Mouse (Mus musculus): ENCODE measurements at regions not wholly inside any gene's neighbourhood (a gene's known extent, or its start where the extent isn't known, plus 50 kb on each side); places are given as distances from the start of the nearest gene placed in this dataset.
A peak's percentile ranks its signal among the peaks of the same experiment; 100 is the strongest.

DNA sequence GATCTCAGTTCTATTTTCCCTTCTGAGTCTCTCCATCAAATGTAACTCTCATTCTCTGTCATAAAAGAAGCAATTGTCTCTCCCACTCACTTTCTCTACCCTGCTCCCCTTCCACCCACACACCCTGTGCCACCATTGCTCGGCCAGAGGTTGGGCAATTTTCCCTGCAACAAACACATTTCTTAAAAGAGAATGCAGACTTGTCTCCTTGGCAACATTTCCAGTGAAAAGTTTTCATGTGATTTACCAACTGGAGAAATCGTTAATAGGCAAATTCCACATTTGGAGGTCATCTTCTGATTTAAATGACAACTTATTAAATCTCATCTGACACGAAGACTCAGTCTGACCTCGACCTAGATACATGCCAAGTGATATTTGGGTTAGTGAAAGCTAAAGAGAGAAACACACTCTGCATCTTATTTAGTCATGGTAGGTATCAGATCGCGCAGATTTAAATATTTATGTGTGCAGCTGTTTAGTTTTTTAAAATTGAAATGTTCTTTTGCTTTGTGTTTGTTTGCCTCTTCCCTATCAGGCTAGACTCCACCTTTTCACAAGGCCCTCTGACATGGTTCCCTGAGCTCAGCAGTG, 568.1 kb downstream of the 1190002N15Rik start:
- H3K4me3 ChIP-seq (replicated peaks): no peak overlapping the region
- H3K4me1 ChIP-seq (replicated peaks): 0 out of 2 replicates have a peak, but pooled peaks cover 3% of the 10 kb centered on the region
- no peak overlapping the region for H3K9ac ChIP-seq (replicated peaks)
- 71% methylated on average over 6 of the region's 6 CpGs for WGBS
- ATAC-seq: no peak
- 0 out of 2 replicates have a peak overlapping the region, but pooled peaks have one; percentile 9 for H3K27ac ChIP-seq
- no peaks in the 10 kb centered on the region for H3K36me3 ChIP-seq
- no peak overlapping the region for H3K4me2 ChIP-seq (replicated peaks)
- no peaks in the 10 kb centered on the region for H3K9me3 ChIP-seq
- no peaks in the 10 kb centered on the region for H3K27me3 ChIP-seq

DNA sequence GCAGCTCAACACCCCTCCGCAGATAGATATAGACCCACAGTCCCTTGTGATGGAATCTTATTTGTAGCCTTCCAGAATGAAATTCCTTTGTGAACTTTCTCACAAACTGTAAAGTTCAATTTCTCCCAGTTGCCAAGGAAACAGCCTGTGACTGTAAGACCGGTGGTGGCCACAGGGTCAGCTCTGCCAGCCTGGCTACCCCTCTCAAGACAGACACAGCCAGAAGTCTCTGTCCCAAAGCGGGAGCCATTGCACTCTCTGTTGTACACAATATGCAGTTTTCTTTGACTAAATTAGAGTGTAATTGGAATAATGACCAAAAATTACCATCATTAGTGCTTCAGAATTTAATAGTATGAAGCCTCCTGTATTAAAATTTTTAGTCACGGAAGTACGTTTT, 568.8 kb downstream of the 1190002N15Rik start:
- 0 out of 2 replicates have a peak, but pooled peaks cover 3% of the 10 kb centered on the region for H3K4me1 ChIP-seq (replicated peaks)
- H3K27me3 ChIP-seq: no peaks in the 10 kb centered on the region
- no peak overlapping the region for H3K27ac ChIP-seq
- no peaks in the 10 kb centered on the region for H3K36me3 ChIP-seq
- ATAC-seq: no peak
- WGBS: 74% methylated on average over 5 of the region's 5 CpGs
- H3K9ac ChIP-seq (replicated peaks): no peak overlapping the region
- no peaks in the 10 kb centered on the region for H3K9me3 ChIP-seq
- no peak overlapping the region for H3K4me3 ChIP-seq (replicated peaks)
- H3K4me2 ChIP-seq (replicated peaks): no peak overlapping the region

DNA sequence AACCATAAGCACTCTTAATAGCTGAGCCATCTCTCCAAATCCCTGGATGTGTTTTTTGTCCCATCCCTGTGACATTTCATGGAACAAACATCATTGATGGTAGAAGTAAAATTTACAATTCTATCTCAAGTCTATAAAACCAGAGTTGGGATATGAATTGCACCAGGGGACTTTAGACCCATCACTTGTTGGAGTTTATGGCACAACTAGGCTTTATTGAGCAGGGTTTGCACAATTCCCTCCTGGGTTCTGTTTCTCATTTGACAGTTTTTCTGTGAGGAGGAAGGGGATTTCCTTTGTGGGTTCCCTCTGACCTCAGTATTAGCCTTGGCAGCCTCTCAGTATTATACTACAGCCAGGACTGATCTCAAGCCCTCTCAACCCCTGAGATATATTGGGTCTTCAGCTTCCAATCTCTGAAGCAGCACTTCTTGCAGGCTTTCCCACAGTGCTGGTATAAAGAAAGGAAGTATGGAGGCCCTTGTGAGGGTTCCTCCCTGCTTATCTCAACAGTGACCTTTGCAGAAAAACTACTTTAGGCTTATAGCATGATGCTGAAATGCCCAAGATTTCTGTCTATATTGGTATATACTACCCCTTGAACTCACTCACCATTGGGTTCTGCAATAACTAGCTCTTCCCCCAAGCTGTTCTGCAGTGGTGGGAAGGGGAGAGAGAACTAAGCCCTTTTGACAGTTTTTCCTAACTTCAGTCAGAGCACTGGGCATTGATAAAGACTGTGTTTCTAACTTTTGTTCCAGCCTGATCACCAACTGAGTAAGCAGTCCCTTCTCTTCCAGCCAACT, 582.4 kb downstream of the 1190002N15Rik start:
- ATAC-seq: no peak
- Histone ChIP-seq H3K27ac (no peak overlapping the region), H3K4me3 (replicated peaks) (no peak overlapping the region), H3K4me1 (replicated peaks) (no peaks in the 10 kb centered on the region), H3K27me3 (no peaks in the 10 kb centered on the region), H3K4me2 (replicated peaks) (no peak overlapping the region), H3K9me3 (no peaks in the 10 kb centered on the region), H3K9ac (replicated peaks) (no peak overlapping the region), H3K36me3 (no peaks in the 10 kb centered on the region)

DNA sequence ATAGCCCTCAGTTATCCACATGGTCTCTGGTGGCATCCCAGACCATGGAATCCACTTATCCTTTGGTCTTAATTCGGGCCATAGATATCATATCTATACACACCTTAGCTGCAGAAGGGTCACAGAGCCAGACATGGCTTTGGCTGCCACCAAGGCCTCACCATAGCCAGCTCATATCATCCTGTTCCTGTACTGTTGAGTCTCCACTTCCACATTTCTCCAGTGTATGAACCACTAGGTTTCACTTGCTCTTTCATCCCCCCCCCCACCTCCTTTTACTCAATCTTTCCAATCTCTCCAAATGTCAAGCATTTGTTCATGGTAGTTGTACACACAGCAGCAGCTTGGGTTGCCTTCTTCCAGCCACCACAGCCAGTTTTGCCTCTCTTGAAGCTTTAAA, 589.2 kb downstream of the 1190002N15Rik start:
- WGBS: 60% methylated on average over 1 of the region's 1 CpGs
- Histone ChIP-seq H3K4me2 (replicated peaks) (no peak overlapping the region), H3K4me1 (replicated peaks) (no peaks in the 10 kb centered on the region), H3K27ac (no peak overlapping the region), H3K27me3 (no peaks in the 10 kb centered on the region), H3K9ac (replicated peaks) (no peak overlapping the region), H3K36me3 (no peaks in the 10 kb centered on the region), H3K9me3 (no peaks in the 10 kb centered on the region), H3K4me3 (replicated peaks) (no peak overlapping the region)
- no peak for ATAC-seq

DNA sequence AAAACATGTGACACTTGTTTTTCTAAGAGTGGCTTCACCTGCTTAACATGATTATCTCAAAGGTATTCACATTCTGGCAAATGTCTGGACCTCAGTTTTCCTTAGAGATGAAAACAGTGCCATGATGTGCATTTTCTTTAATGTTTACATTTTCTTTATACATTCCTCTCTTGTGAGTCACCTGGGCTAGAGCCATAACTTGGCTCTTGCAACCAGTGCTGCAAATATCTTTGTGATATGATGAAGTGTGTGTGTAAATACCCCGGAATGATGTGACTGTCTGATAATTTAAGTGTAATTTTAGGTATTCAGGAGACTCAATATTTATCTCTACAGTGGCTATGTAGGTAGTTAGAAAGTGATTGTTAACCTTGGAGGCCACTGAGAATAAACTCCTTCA, 590.8 kb downstream of the 1190002N15Rik start:
- H3K9me3 ChIP-seq: no peaks in the 10 kb centered on the region
- no peaks in the 10 kb centered on the region for H3K27me3 ChIP-seq
- no peaks in the 10 kb centered on the region for H3K36me3 ChIP-seq
- ATAC-seq: no peak
- no peak overlapping the region for H3K9ac ChIP-seq (replicated peaks)
- no peak overlapping the region for H3K4me2 ChIP-seq (replicated peaks)
- 86% methylated on average over 1 of the region's 1 CpGs for WGBS
- no peak overlapping the region for H3K27ac ChIP-seq
- H3K4me1 ChIP-seq (replicated peaks): no peaks in the 10 kb centered on the region
- no peak overlapping the region for H3K4me3 ChIP-seq (replicated peaks)

DNA sequence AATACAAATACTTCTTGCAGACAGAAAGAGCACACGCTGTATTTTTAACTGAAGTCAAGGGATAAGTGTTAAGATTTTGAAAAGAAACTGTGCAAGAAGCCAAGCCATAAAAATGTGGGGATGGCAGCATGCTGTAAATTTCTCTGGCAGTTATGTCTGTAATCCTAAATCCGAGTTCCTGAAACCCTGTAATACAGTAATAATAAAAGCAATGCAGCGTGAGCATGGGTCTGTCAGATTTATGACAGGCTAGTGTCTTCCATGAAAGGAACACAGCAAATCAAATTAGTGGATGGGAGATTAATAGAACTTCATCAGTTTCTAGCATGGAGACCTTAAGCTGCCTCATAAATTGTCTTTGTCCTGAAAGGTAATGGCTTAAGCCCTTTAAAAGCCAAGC, 597.7 kb downstream of the 1190002N15Rik start:
- Histone ChIP-seq H3K27me3 (no peaks in the 10 kb centered on the region), H3K4me3 (replicated peaks) (no peak overlapping the region), H3K27ac (no peak overlapping the region), H3K4me1 (replicated peaks) (no peaks in the 10 kb centered on the region), H3K9ac (replicated peaks) (no peak overlapping the region), H3K9me3 (no peaks in the 10 kb centered on the region), H3K36me3 (no peaks in the 10 kb centered on the region), H3K4me2 (replicated peaks) (no peak overlapping the region)
- WGBS: 80% methylated on average over 3 of the region's 3 CpGs
- no peak for ATAC-seq

DNA sequence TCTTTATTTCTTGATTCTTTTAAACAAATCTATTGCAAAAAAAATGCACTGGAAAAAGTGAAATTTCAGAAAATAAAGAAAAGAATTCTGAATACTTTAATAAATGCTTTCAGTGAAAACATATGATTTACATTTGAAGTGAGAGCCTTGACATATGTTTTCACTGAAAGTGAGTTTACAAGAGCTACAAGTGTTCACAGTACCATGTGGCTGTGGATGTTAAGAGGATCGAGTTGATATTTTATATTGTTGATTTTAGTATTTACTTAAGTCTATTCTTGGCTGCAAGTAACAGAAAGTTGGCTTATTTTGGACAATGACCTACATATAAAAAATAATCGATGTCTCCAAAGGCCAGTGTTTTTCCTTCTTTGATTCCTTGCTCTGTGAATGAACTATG, 607.2 kb downstream of the 1190002N15Rik start:
- no peak overlapping the region for H3K4me3 ChIP-seq (replicated peaks)
- H3K9ac ChIP-seq (replicated peaks): no peak overlapping the region
- 89% methylated on average over 2 of the region's 2 CpGs for WGBS
- no peak overlapping the region for H3K27ac ChIP-seq
- H3K27me3 ChIP-seq: no peaks in the 10 kb centered on the region
- H3K36me3 ChIP-seq: no peaks in the 10 kb centered on the region
- no peaks in the 10 kb centered on the region for H3K4me1 ChIP-seq (replicated peaks)
- H3K9me3 ChIP-seq: peaks cover 6% of the 10 kb centered on the region
- H3K4me2 ChIP-seq (replicated peaks): no peak overlapping the region
- ATAC-seq: no peak

DNA sequence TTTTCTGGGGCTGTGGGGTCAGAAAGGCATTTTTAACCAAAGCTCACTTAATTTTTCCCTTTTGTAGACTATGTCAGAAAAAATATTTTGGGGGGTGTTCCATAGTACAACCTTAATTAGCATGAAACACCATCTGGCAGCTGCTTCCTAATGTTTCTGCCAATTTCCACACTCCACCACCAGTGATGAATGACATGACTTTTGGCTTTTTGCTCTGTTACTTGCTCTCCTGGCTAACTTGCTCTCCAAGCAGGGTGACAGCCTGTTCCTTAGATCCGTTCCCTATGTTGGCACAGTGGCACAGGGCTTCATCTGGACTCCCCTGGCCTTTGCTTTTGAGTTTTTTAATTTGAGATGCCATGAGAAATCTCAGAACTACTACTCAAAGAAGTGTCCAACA, 648.6 kb downstream of the 1190002N15Rik start:
- no peaks in the 10 kb centered on the region for H3K36me3 ChIP-seq
- H3K27me3 ChIP-seq: no peaks in the 10 kb centered on the region
- no peak for ATAC-seq
- no peak overlapping the region for H3K9ac ChIP-seq (replicated peaks)
- no peak overlapping the region for H3K4me3 ChIP-seq (replicated peaks)
- 73% methylated on average over 1 of the region's 1 CpGs for WGBS
- no peak overlapping the region for H3K27ac ChIP-seq
- H3K9me3 ChIP-seq: no peaks in the 10 kb centered on the region
- H3K4me1 ChIP-seq (replicated peaks): no peaks in the 10 kb centered on the region
- no peak overlapping the region for H3K4me2 ChIP-seq (replicated peaks)

DNA sequence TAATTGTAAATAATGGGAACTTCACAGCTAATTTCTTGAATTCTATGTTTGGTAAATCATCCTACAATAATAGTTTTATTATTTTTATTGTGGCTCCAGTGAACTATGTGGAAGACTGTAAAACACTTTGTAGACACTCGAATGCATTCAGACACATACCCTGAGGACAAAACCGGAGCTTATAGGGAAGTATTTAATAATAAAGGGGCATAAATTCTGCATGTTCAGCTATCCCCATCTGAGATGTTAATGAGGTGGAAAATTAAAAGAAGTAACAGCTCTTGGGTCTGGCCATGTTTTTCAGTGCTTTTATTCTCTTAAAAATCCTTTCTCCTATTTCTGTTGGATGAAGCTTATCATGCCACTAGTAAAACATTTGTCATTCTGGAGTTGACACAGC, 657.8 kb downstream of the 1190002N15Rik start:
- no peaks in the 10 kb centered on the region for H3K4me1 ChIP-seq (replicated peaks)
- H3K4me2 ChIP-seq (replicated peaks): no peak overlapping the region
- no peak overlapping the region for H3K4me3 ChIP-seq (replicated peaks)
- ATAC-seq: no peak
- no peak overlapping the region for H3K9ac ChIP-seq (replicated peaks)
- H3K36me3 ChIP-seq: no peaks in the 10 kb centered on the region
- H3K27me3 ChIP-seq: no peaks in the 10 kb centered on the region
- WGBS: 55% methylated on average over 2 of the region's 2 CpGs
- H3K9me3 ChIP-seq: no peaks in the 10 kb centered on the region
- no peak overlapping the region for H3K27ac ChIP-seq

DNA sequence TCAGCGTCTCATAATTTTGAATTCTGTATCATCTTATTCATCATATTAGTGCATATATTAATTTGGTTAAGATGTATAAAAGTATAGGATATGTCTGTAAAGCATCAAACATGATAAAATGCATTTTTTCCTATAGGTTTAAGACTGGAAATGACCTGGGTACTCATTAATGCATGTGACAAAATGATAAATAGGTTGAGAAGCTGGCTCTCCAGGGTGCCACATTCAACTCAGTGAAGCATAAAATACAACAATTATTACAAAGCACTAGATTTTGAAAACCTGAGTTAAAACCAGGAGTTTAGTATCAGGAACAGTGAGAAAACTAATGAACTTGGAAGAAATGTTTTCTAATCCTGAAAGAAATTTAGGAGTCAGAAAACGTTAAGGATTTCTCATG, 658.3 kb downstream of the 1190002N15Rik start:
- 62% methylated on average over 2 of the region's 2 CpGs for WGBS
- ATAC-seq: no peak
- H3K4me3 ChIP-seq (replicated peaks): no peak overlapping the region

DNA sequence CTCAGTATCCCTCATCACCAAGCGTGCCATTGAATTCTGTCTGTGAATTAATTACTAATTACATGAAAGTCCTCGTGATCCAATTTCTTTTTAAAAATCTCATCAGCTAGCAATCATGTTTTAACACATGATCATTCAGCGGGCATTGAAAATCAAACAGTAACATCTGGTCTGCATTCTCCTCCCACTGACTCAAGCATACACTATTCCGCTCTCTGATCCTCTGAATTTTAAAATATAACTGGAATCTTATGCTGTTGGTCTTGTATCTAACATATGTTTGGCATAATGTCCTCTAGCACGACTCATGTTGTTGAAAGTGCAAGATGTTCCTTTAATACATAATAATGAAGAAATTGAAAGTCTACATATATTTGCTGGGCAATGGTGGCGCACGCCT, 667.1 kb downstream of the 1190002N15Rik start:
- ATAC-seq: no peak
- H3K27ac ChIP-seq: no peak overlapping the region
- no peak overlapping the region for H3K4me3 ChIP-seq (replicated peaks)
- no peaks in the 10 kb centered on the region for H3K36me3 ChIP-seq
- WGBS: 70% methylated on average over 7 of the region's 7 CpGs
- H3K9ac ChIP-seq (replicated peaks): no peak overlapping the region
- H3K4me2 ChIP-seq (replicated peaks): no peak overlapping the region
- H3K4me1 ChIP-seq (replicated peaks): no peaks in the 10 kb centered on the region
- H3K9me3 ChIP-seq: no peaks in the 10 kb centered on the region
- no peaks in the 10 kb centered on the region for H3K27me3 ChIP-seq

More for the DNA sequence above, 658.3 kb downstream of the 1190002N15Rik start:
- Histone ChIP-seq H3K9me3 (no peaks in the 10 kb centered on the region), H3K9ac (replicated peaks) (no peak overlapping the region), H3K36me3 (no peaks in the 10 kb centered on the region), H3K4me1 (replicated peaks) (no peaks in the 10 kb centered on the region), H3K27me3 (no peaks in the 10 kb centered on the region), H3K4me2 (replicated peaks) (no peak overlapping the region), H3K27ac (no peak overlapping the region)

DNA sequence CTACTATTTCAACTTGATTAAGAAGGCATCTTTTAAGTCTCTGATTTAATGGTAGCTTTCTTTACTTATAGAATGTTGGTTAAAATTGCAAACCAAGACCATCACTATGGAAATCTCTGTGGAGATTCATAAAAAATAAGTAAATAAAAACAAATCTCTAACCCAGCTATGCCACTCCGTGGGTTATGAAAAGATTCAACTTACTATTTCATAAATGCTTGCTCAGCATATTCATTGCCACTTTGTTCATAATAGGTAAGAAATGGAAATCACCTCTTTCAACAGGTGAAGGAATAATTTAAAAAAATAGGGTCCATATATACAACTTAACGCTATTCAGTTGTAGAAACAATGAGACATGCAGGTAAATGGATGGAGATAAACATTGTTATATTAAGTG, 679.9 kb downstream of the 1190002N15Rik start:
- H3K9me3 ChIP-seq: no peaks in the 10 kb centered on the region
- ATAC-seq: no peak
- H3K4me2 ChIP-seq (replicated peaks): no peak overlapping the region
- H3K27me3 ChIP-seq: no peaks in the 10 kb centered on the region
- no peaks in the 10 kb centered on the region for H3K4me1 ChIP-seq (replicated peaks)
- H3K36me3 ChIP-seq: no peaks in the 10 kb centered on the region
- 72% methylated on average over 2 of the region's 2 CpGs for WGBS
- H3K9ac ChIP-seq (replicated peaks): no peak overlapping the region
- H3K27ac ChIP-seq: no peak overlapping the region
- H3K4me3 ChIP-seq (replicated peaks): no peak overlapping the region

DNA sequence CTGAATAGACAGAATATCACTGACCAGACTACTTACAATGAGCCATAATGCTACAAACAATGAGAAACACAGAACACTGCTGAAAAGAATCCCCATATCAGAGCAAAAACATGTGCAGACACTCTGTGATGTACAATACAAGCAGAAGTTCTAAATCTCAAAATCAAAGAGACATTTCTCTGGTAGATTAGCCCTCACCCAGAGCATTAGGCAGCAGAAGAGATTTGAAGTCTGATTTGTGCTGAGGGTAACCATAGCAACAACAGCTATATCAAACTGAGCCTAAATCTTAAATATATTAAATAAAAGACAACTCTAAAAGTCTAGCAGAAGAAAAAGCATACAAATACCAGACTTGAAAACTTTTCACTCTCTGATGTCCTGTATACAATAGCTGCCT, 691.5 kb downstream of the 1190002N15Rik start:
- Histone ChIP-seq H3K36me3 (no peaks in the 10 kb centered on the region), H3K4me2 (replicated peaks) (no peak overlapping the region), H3K9ac (replicated peaks) (no peak overlapping the region), H3K27me3 (no peaks in the 10 kb centered on the region), H3K27ac (no peak overlapping the region), H3K4me1 (replicated peaks) (no peaks in the 10 kb centered on the region), H3K4me3 (replicated peaks) (no peak overlapping the region), H3K9me3 (no peaks in the 10 kb centered on the region)
- ATAC-seq: no peak
